Mouse (Mus musculus) midbrain, embryonic 16.5 days (tissue): Measurements from ENCODE around the gene Tln1. TPM values are rescaled to one million over a fixed set of nuclear protein-coding genes. Genes with fewer than 3 reads are reported as not detected.
"Not testable (repeated sequence)": the region's sequence is repeated elsewhere in the genome, so short reads cannot be mapped to it uniquely, and the experiment has no call there.

Source experiments
- ATAC-seq: fragments of 200-750 bp; cut with Nextera tagmentation; 2 replicates; pipeline ENCODE4 v1.8.0; 2017; ENCODE audit warnings: moderate TSS enrichment
- H3K27ac ChIP-seq: fragments of 300-500 bp; sonication (generic); 2 replicates; pipeline ENCODE4 v1.5.1; 2014; ENCODE audit warnings: mild to moderate bottlenecking, low read length, mixed read lengths
- H3K27me3 ChIP-seq: fragments of 300-500 bp; sonication (generic); 2 replicates; pipeline ENCODE4 v1.6.1; 2014; ENCODE audit warnings: low read depth, low read length, mixed read lengths; ENCODE audit not compliant: control insufficient read depth, insufficient read depth
- H3K36me3 ChIP-seq: fragments of 300-500 bp; sonication (generic); 2 replicates; pipeline ENCODE4 v1.6.1; 2014; ENCODE audit warnings: mild to moderate bottlenecking, low read length, moderate library complexity, mixed read lengths; ENCODE audit not compliant: control insufficient read depth, insufficient read depth
- H3K4me1 ChIP-seq: fragments of 300-500 bp; sonication (generic); 2 replicates; pipeline ENCODE4 v1.6.1; 2014; ENCODE audit warnings: mild to moderate bottlenecking, low read length, mixed read lengths; ENCODE audit not compliant: control insufficient read depth, insufficient read depth
- H3K4me2 ChIP-seq: fragments of 300-500 bp; sonication (generic); 2 replicates; pipeline ENCODE4 v1.6.1; 2014; ENCODE audit warnings: mild to moderate bottlenecking, low read length, mixed read lengths
- H3K4me3 ChIP-seq: fragments of 300-500 bp; sonication (generic); 2 replicates; pipeline ENCODE4 v1.5.1; 2014; ENCODE audit warnings: low read depth, mild to moderate bottlenecking, low read length, moderate library complexity, mixed read lengths
- H3K9ac ChIP-seq: fragments of 300-500 bp; sonication (generic); 2 replicates; pipeline ENCODE4 v1.6.1; 2014; ENCODE audit warnings: low read depth, low read length, mixed read lengths
- H3K9me3 ChIP-seq: fragments of 300-500 bp; sonication (generic); replicated peaks from 2 replicates; pipeline ENCODE4 v1.6.1; 2014; ENCODE audit warnings: mild to moderate bottlenecking, low read length, mixed read lengths; ENCODE audit not compliant: control insufficient read depth, poor library complexity, severe bottlenecking
- WGBS: fragments of 180-500 bp; shearing (Covaris S2); extraction: QIAGEN DNeasy Blood & Tissue Kit; methylation state at CpG from one replicate; pipeline ENCODE4 v1.1.7; 2014; 5-methylcytosine and 5-hydroxymethylcytosine counted together
- polyA plus RNA-seq: library from polyadenylated mRNA; unstranded; fragments of >200 nt; fragmentation: Nextera tagmentation; extraction: Ambion mirVana; gene quantifications from 2 replicates; pipeline ENCODE4 v1.2.1, GENCODE M21; 2015

The Tln1 gene
- polyA plus RNA-seq, 1 experiment from 2014 or later, result 62.9 TPM

- H3K9me3 ChIP-seq, result no peaks in the 10 kb centered on the region; the same call in 1 of the 2 replicates
- WGBS, result 98% methylated on average over 3 of the region's 3 CpGs
- H3K9ac ChIP-seq, result no peak overlapping the region
- no peak for ATAC-seq
- H3K4me3 ChIP-seq, result no peak overlapping the region
- no peak overlapping the region for H3K27ac ChIP-seq
- no peaks in the 10 kb centered on the region for H3K27me3 ChIP-seq
- H3K36me3 ChIP-seq, result no peaks in the 10 kb centered on the region
- H3K4me2 ChIP-seq, result no peak overlapping the region
- peaks cover 6% of the 10 kb centered on the region for H3K4me1 ChIP-seq
Observed at GRCm38 (mm10) chr4:43489611-43490010, 72.9 kb downstream of the Tln1 start.

- H3K9ac ChIP-seq, H3K27ac ChIP-seq, H3K4me1 ChIP-seq, H3K4me3 ChIP-seq, H3K27me3 ChIP-seq, H3K36me3 ChIP-seq, H3K4me2 ChIP-seq, ATAC-seq, H3K9me3 ChIP-seq: not testable (repeated sequence)
- 86% methylated on average over 5 of the region's 5 CpGs for WGBS
Observed at GRCm38 (mm10) chr4:43485666-43486065, 76.8 kb downstream of the Tln1 start.

- Histone ChIP-seq H3K4me2 (no peak within 1 kb of the TSS), H3K4me3 (no peak within 1 kb of the TSS), H3K27me3 (no peaks in the 10 kb centered on the region), H3K27ac (no peak within 1 kb of the TSS), H3K4me1 (no peaks in the 10 kb centered on the region), H3K9ac (no peak within 1 kb of the TSS), H3K36me3 (no peaks in the 10 kb centered on the region), H3K9me3 (no peaks in the 10 kb centered on the region)
- ATAC-seq, result no peak
- WGBS, result 61% methylated on average over 12 of the region's 12 CpGs
Observed at GRCm38 (mm10) chr4:43483535-43484091, 78.9 kb downstream of the Tln1 start, which contains the start of gene Sit1. TSS of gene Sit1 (minus strand) at chr4:43483734.

GRCm38 (mm10) chr4:43482591-43482990 lies 79.9 kb downstream of the Tln1 start:
- H3K36me3 ChIP-seq, result no peaks in the 10 kb centered on the region
- H3K4me1 ChIP-seq, result 0 out of 2 replicates have a peak, but pooled peaks cover 2% of the 10 kb centered on the region
- WGBS, result 79% methylated on average over 10 of the region's 10 CpGs
- H3K4me3 ChIP-seq, result no peak overlapping the region
- no peak overlapping the region for H3K4me2 ChIP-seq
- no peaks in the 10 kb centered on the region for H3K9me3 ChIP-seq
- H3K27me3 ChIP-seq, result no peaks in the 10 kb centered on the region
- ATAC-seq, result no peak
- no peak overlapping the region for H3K9ac ChIP-seq
- no peak overlapping the region for H3K27ac ChIP-seq

- no peaks in the 10 kb centered on the region for H3K36me3 ChIP-seq
- H3K27ac ChIP-seq, result no peak overlapping the region
- H3K27me3 ChIP-seq, result no peaks in the 10 kb centered on the region
- no peak overlapping the region for H3K4me2 ChIP-seq
- no peak overlapping the region for H3K9ac ChIP-seq
- 0 out of 2 replicates have a peak, but pooled peaks cover 2% of the 10 kb centered on the region for H3K4me1 ChIP-seq
- ATAC-seq, result no peak
- 72% methylated on average over 7 of the region's 7 CpGs for WGBS
- H3K4me3 ChIP-seq, result no peak overlapping the region
- no peaks in the 10 kb centered on the region for H3K9me3 ChIP-seq
Observed at GRCm38 (mm10) chr4:43481894-43482456, 80.5 kb downstream of the Tln1 start.

Other genes starting within 250 kb of the Tln1 start
- 85.4 and 89.0 TPM in 2 replicates for gene Rusc2, start 180.7 kb downstream of the Tln1 start, polyA plus RNA-seq
- gene Fam166b, start 133.6 kb downstream of the Tln1 start, polyA plus RNA-seq, result 1.6 and 2.3 TPM in 2 replicates
- 10.7 and 11.2 TPM in 2 replicates for gene Tesk1, start 120.8 kb downstream of the Tln1 start, polyA plus RNA-seq
- 5.0 and 5.8 TPM in 2 replicates for gene Cd72, start 108.1 kb downstream of the Tln1 start, polyA plus RNA-seq
- gene Sit1, start 79.0 kb downstream of the Tln1 start, polyA plus RNA-seq, result not detected in 2 replicates
- 81.1 and 90.3 TPM in 2 replicates for gene Ccdc107, start 69.8 kb downstream of the Tln1 start, polyA plus RNA-seq
- 4.4 and 7.3 TPM in 2 replicates for gene Arhgef39, start 63.0 kb downstream of the Tln1 start, polyA plus RNA-seq
- 0.21 TPM in 1 of 2 replicates, not detected in the other for gene Car9, start 55.7 kb downstream of the Tln1 start, polyA plus RNA-seq
- gene Tpm2, start 38.9 kb downstream of the Tln1 start, polyA plus RNA-seq, result 7.3 and 8.3 TPM in 2 replicates
- 83.4 and 83.7 TPM in 2 replicates for gene Creb3, start 359 bp downstream of the Tln1 start, polyA plus RNA-seq
- gene Rgp1, start 16.0 kb upstream of the Tln1 start, polyA plus RNA-seq, result 15.2 and 22.5 TPM in 2 replicates
- 61.3 and 61.9 TPM in 2 replicates for gene Gba2, start 16.2 kb upstream of the Tln1 start, polyA plus RNA-seq
- gene Msmp, start 21.8 kb upstream of the Tln1 start, polyA plus RNA-seq, result 1.1 TPM in 1 of 2 replicates, not detected in the other
- 13.5 and 14.7 TPM in 2 replicates for gene Npr2, start 69.2 kb upstream of the Tln1 start, polyA plus RNA-seq
- gene Spag8, start 90.9 kb upstream of the Tln1 start, polyA plus RNA-seq, result 8.3 and 11.8 TPM in 2 replicates
- gene Hint2, start 93.8 kb upstream of the Tln1 start, polyA plus RNA-seq, result 57.9 and 61.0 TPM in 2 replicates
- gene Tmem8b, start 106.3 kb upstream of the Tln1 start, polyA plus RNA-seq, result 14.9 and 15.8 TPM in 2 replicates
- 0.97 and 1.1 TPM in 2 replicates for gene Fam221b, start 106.5 kb upstream of the Tln1 start, polyA plus RNA-seq
- gene Olfr70, start 138.1 kb upstream of the Tln1 start, polyA plus RNA-seq, result not detected in 2 replicates
- 0.06 TPM in 1 of 2 replicates, not detected in the other for gene Olfr71, start 147.6 kb upstream of the Tln1 start, polyA plus RNA-seq
- 0.29 and 0.34 TPM in 2 replicates for gene Hrct1, start 164.5 kb upstream of the Tln1 start, polyA plus RNA-seq
- 0.15 TPM in 1 of 2 replicates, not detected in the other for gene Spaar, start 167.3 kb upstream of the Tln1 start, polyA plus RNA-seq
- not detected in 2 replicates for gene Olfr159, start 208.3 kb upstream of the Tln1 start, polyA plus RNA-seq